Mouse (Mus musculus) R1 (cell line): Measurements from ENCODE around the gene Mcat.

ENCODE experiments used
- DNase-seq: peaks from one replicate; pipeline ENCODE4 v3.0.0-alpha.2; 2018; ENCODE audit warnings: low read depth, low spot score

The Mcat gene

GRCm38 (mm10) chr15:83563327-83563856, at the start of gene Mcat, which contains the start of gene Tspo:
TSS of gene Mcat (minus strand) at chr15:83563787.
TSS of gene Tspo (plus strand) at chr15:83563592.
- DNase-seq = no peak

- peak; percentile 78 for DNase-seq
Measured at GRCm38 (mm10) chr15:83607115-83607802, 43.7 kb upstream of the Mcat start.

DNA sequence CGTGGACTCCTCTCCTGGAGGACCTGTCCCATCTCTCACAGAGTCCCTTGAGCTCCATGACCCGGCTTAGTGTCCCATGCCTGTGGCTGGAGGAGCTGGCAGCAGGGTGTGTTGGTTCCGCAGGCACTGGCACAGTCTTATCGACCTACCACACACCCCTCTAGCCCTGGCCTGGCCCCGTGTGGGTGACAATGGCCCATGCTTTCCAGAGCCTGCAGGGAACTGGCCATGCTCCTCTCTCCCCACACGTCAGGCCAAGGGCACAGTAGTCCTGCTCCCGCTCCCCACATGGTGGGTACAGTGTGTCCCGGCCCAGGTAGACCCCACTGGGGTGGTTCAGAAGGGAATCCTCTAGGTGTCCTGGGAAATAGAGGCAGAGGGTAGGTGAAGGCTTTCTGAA, 43.1 kb upstream of the Mcat start:
- DNase-seq = no peak

GRCm38 (mm10) chr15:83606216-83606615, 42.6 kb upstream of the Mcat start:
- no peak for DNase-seq

DNA sequence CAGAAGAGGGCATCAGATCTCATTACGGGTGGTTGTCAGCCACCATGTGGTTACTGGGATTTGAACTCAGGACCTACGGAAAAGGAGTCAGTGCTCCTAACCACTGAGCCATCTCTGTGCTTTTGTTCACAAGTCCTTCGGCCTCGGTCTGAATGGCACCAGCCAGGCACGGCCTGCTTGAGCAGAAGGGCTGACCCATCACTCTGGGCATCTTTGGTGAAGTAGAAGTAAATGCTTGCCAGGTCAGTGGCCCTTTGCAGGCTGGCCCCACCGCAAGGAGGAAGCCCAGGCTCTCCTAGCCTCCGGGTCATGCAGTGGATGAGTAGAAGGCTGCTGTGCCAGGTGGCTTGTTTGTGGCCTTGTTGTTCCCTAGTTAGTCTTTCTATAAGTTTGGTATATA, 39.8 kb upstream of the Mcat start:
- no peak for DNase-seq

DNA sequence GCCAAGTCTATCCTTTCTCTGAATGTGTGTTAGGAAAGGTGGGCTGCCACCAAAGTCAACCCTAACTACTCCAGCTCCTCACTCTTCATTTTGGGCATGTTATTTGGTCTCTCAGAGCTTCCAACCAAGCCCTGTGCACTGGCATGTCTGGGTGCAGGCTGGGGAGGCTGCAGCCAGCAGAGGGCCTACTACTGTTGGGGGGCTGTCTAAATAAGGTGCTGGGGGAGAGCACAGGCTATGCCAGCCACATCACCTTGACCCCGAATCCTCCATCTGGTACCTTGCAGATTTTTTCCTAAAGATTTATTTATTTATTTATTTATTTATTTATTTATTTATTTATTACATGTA, 39.4 kb upstream of the Mcat start:
- no peak for DNase-seq

GRCm38 (mm10) chr15:83602372-83603045, 38.9 kb upstream of the Mcat start:
- DNase-seq = no peak

DNA sequence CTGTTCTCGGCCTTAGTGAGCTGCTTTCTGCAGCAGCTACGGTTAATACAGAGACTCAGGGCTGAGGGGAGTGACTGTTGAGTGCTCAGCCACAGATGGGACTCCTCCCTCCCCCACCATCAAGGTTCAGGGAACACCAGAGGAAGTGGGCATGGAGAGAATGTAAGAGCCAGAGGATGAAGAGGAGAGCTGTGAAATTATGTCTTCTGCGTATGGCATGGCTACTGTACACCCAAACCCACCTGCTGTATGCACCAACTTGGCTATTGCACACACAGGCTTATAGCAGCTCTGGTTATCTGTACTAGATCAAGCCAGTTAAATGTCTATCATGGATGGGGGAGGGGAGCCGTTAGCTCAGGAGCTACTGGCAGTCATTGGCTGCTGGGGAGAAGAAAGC, 37.6 kb upstream of the Mcat start:
- DNase-seq = no peak

DNA sequence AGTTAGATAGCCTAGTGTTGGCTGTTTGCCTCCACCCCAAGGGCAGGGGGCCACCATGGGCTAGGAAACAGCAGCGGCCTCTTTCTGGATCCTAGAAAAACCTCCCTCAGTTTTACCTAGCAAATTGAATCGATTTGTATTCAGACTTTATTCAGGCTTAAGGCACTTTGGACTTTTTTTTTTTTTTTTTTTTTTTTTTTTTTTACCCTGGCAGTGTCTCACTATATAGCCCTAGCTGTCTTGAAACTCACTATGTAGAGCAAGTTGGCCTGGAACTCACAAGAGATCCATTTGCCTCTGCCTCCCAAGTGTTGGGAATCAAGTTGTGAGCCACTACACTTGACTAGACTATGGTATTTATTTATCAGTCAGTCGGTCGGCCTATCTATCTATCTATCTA, 33.2 kb upstream of the Mcat start:
- DNase-seq = no peak

DNA sequence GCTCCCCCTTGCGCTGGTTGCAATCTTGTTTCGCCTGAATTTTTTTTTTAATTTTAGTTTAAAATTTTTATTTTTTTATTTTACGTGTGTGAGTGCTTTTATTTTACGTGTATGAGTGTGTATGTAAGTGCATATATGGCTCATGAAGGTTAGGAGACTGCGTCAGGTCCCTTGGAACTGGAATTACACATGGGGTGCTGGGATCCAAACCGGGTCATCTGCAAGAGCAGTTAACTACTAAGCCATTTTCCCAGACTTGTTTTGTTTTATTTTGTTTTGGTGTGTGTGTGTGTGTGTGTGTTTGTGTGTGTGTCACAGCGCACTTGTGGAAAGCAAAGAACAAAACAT, 31.8 kb upstream of the Mcat start:
- DNase-seq = no peak

DNA sequence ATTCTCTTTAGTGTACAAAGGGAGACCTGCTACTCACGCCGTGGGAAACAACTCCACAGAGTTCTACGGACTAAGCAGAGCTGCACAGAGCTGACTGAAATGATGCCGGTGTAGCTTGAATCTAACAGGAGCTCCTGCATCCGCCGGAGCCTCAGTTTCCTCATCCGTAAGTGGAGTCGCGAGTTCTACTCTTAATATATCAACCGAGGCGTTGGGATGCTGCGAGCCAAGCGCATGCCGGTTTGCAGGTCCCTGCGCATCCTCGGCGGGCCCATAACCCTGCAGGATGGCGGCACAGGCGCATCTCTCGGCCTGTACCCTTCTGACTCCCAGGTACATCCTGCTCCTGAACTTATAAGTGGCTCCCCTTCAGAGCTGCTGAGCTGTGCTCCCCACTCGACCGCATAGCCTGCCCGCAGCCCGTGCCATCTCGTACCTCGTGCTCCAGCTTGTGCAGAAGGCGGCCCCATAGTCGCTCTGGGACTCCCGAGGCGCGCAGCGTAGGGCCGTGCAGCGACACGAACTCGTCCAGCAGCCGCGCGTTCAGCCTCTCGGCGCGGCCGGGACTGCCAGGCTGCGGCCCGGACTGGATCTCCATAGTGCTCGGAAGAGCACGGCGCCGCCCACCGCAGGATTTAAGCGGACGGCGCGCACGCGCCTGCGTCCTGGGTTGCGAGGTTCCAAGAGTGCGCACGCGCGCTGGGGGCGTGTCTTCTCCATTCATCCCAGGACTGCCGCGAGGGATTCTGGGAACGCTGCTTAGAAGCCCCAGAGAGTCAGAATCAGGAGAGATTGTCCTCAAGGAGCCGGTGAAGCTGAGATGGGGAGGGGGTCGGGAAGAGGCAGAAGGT, 31.2 kb upstream of the Mcat start, which contains the start of gene Ttll12:
TSS of gene Ttll12 (minus strand) at position 645 of the 851 bp plus-strand sequence.
- DNase-seq = peak; percentile 98

GRCm38 (mm10) chr15:83593702-83594512, 30.3 kb upstream of the Mcat start:
- DNase-seq = peak; percentile 41

GRCm38 (mm10) chr15:83593189-83593585, 29.6 kb upstream of the Mcat start:
- DNase-seq = no peak

GRCm38 (mm10) chr15:83592260-83593188, 28.9 kb upstream of the Mcat start:
- no peak for DNase-seq

- no peak for DNase-seq
Measured at GRCm38 (mm10) chr15:83591758-83592157, 28.2 kb upstream of the Mcat start.

DNA sequence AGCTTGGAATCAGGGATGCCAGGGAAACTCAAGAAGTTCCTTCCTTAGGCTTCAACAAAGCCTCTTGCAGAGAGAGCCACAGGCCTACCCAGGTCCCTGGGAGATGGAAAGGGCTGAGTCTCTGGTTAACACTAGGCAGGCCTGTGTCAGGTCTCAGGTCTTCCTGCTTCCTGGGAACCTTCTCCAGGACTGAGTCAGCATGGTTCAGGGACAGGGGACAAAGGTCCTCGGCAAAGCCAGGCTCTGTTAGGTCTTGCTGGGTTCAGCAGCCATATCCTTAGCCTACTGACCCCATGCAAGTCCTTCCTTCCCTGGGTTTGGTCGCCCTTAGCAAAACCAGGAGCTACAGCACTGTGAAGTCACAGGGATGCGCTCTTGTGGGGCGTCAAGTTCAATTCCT, 27.3 kb upstream of the Mcat start:
- no peak for DNase-seq

DNA sequence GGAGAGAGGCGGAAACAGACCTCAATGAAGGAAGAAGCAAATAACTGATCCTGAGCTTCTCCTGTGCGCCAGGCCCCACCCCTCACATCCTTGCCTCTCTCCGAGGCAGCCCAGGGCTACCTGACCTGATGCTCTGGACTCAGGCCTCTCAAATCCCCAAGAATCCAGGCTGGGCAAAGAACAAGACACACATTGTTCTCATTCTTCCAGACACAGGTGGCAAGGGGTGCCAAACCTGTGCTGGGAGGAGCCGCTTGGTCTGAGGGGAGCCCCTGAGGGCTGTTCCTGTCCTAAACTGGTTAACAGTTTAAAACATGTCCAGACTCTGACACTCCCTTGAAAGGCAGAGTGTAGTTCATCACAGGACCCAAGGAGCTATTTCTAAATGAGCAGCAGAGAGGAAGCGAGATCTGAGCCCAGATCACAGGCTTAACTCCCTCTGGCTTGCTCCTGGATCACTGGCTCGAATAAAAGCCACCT, 21.2 kb upstream of the Mcat start:
- no peak for DNase-seq

- peak; percentile 62 for DNase-seq
Measured at GRCm38 (mm10) chr15:83583419-83584156, 20.0 kb upstream of the Mcat start.

DNA sequence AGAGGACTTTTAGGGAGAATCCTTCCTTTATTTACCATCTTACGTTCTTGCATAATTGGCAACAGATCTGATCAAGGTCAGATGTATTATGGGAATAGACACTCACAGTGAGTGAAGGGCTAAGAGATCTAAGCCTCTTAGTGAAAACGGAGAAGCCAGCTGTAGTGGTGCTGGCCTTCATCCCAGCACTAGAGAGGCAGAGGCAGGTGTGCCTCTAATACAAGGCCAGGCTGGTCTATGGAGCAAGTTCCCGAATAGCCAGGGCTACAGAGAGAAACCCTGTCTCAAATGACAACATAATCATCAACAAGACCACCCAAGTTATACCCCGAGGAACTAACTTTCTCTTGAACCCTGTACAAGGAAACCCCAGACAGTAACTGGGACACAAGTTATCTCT, 19.3 kb upstream of the Mcat start:
- no peak for DNase-seq
